Mouse (Mus musculus) forebrain, embryonic 14.5 days (tissue): ENCODE data around the gene Nat14. TPM values are rescaled to one million over a fixed set of nuclear protein-coding genes. Genes with fewer than 3 reads are reported as not detected.

Source experiments
- ATAC-seq: fragments of 200-750 bp; cut with Nextera tagmentation; 2 replicates; pipeline ENCODE4 v1.8.0; 2017; ENCODE audit warnings: mild to moderate bottlenecking, moderate library complexity
- DNase-seq: peaks from one replicate; pipeline ENCODE4 v3.0.0-alpha.2; 2015; ENCODE audit warnings: low spot score
- H3K27ac ChIP-seq: fragments of 300-500 bp; sonication (generic); 2 replicates; pipeline ENCODE4 v1.5.1; 2014; ENCODE audit warnings: low read depth, mild to moderate bottlenecking, control low read depth, low read length, moderate library complexity
- H3K27me3 ChIP-seq: fragments of 300-500 bp; sonication (generic); replicated peaks from 2 replicates; pipeline ENCODE4 v1.6.1; 2014; ENCODE audit warnings: low read length, control low read depth, mixed read lengths; ENCODE audit not compliant: control insufficient read depth, insufficient read depth
- H3K36me3 ChIP-seq: fragments of 300-500 bp; sonication (generic); 2 replicates; pipeline ENCODE4 v1.6.1; 2014; ENCODE audit warnings: low read length, control low read depth; ENCODE audit not compliant: control insufficient read depth, insufficient read depth
- H3K4me1 ChIP-seq: fragments of 300-500 bp; sonication (generic); 2 replicates; pipeline ENCODE4 v1.6.1; 2014; ENCODE audit warnings: antibody characterized with exemption, low read length, control low read depth; ENCODE audit not compliant: control insufficient read depth, insufficient read depth
- H3K4me2 ChIP-seq: fragments of 300-500 bp; sonication (generic); 2 replicates; pipeline ENCODE4 v1.6.1; 2014; ENCODE audit warnings: mild to moderate bottlenecking, control low read depth, low read length
- H3K4me3 ChIP-seq: fragments of 300-500 bp; sonication (generic); 2 replicates; pipeline ENCODE4 v1.5.1; 2014; ENCODE audit warnings: low read depth, low read length, control low read depth
- H3K9ac ChIP-seq: fragments of 300-500 bp; sonication (generic); 2 replicates; pipeline ENCODE4 v1.6.1; 2014; ENCODE audit warnings: mild to moderate bottlenecking, low read length, control low read depth, moderate library complexity
- H3K9me3 ChIP-seq: fragments of 300-500 bp; sonication (generic); replicated peaks from 2 replicates; pipeline ENCODE4 v1.6.1; 2016; ENCODE audit warnings: low read length, control low read depth, mixed read lengths; ENCODE audit not compliant: control insufficient read depth
- WGBS: fragments of 180-500 bp; shearing (Covaris S2); extraction: QIAGEN DNeasy Blood & Tissue Kit; methylation state at CpG from one replicate; pipeline ENCODE4 v1.1.7; 2014; 5-methylcytosine and 5-hydroxymethylcytosine counted together
- polyA plus RNA-seq: library from polyadenylated mRNA; unstranded; fragments of >200 nt; fragmentation: Nextera tagmentation; extraction: Ambion mirVana; gene quantifications from 2 replicates; pipeline ENCODE4 v1.2.1, GENCODE M21; 2014

The Nat14 gene
- polyA plus RNA-seq, 1 experiment from 2014 or later = 9.8 TPM

GRCm38 (mm10) chr7:4933103-4933502, 11.3 kb downstream of the Nat14 start:
- no peaks in the 10 kb centered on the region for H3K4me1 ChIP-seq
- H3K27ac ChIP-seq = no peak overlapping the region
- H3K27me3 ChIP-seq = no peaks in the 10 kb centered on the region
- H3K4me2 ChIP-seq = no peak overlapping the region
- 84% methylated on average over 12 of the region's 12 CpGs for WGBS
- no peaks in the 10 kb centered on the region for H3K36me3 ChIP-seq
- H3K4me3 ChIP-seq = no peak overlapping the region
- no peak overlapping the region for H3K9ac ChIP-seq
- no peak for DNase-seq
- no peak for ATAC-seq
- H3K9me3 ChIP-seq = peaks cover 3% of the 10 kb centered on the region; the same call in 1 of the 2 replicates

GRCm38 (mm10) chr7:4934160-4934914, 12.5 kb downstream of the Nat14 start:
- Histone ChIP-seq H3K27me3 (no peaks in the 10 kb centered on the region), H3K9me3 (peaks cover 3% of the 10 kb centered on the region; the same call in 1 of the 2 replicates), H3K27ac (no peak overlapping the region), H3K4me3 (no peak overlapping the region), H3K9ac (no peak overlapping the region), H3K36me3 (no peaks in the 10 kb centered on the region), H3K4me2 (no peak overlapping the region), H3K4me1 (no peaks in the 10 kb centered on the region)
- 81% methylated on average over 4 of the region's 4 CpGs for WGBS
- DNase-seq (no peak), ATAC-seq (no peak)

- no peak overlapping the region for H3K4me3 ChIP-seq
- H3K27me3 ChIP-seq = no peaks in the 10 kb centered on the region
- ATAC-seq (no peak), DNase-seq (no peak)
- no peaks in the 10 kb centered on the region for H3K4me1 ChIP-seq
- no peak overlapping the region for H3K9ac ChIP-seq
- no peaks in the 10 kb centered on the region for H3K36me3 ChIP-seq
- H3K9me3 ChIP-seq = peaks cover 3% of the 10 kb centered on the region; the same call in 1 of the 2 replicates
- H3K4me2 ChIP-seq = no peak overlapping the region
- 88% methylated on average over 10 of the region's 10 CpGs for WGBS
- no peak overlapping the region for H3K27ac ChIP-seq
Measured at GRCm38 (mm10) chr7:4936832-4937231, 15.0 kb downstream of the Nat14 start.

DNA sequence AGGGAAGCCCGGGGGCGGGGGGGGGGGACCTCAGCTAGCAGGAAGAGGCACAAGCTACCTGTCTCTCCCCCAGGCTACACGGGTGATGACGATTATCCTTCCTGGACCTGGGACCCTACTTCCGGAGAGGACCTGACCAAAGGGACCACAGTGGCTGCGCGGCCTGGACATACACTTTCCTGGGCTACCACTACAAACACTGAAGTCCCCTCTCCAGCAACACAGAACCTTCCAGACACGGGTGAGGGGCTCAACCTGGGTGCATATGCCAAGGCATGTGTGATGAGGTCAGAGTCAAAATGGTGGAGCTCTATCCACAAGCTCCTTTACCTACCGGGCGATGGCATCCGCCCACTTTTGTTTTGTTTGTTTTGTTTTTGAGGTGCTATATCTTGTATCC, 15.6 kb downstream of the Nat14 start:
- H3K9ac ChIP-seq = no peak overlapping the region
- H3K36me3 ChIP-seq = no peaks in the 10 kb centered on the region
- no peaks in the 10 kb centered on the region for H3K4me1 ChIP-seq
- peaks cover 3% of the 10 kb centered on the region; the same call in 1 of the 2 replicates for H3K9me3 ChIP-seq
- no peak overlapping the region for H3K4me2 ChIP-seq
- H3K4me3 ChIP-seq = no peak overlapping the region
- DNase-seq (no peak), ATAC-seq (no peak)
- WGBS = 88% methylated on average over 10 of the region's 11 CpGs
- H3K27ac ChIP-seq = no peak overlapping the region
- H3K27me3 ChIP-seq = no peaks in the 10 kb centered on the region

GRCm38 (mm10) chr7:4938456-4938855, 16.6 kb downstream of the Nat14 start:
- Histone ChIP-seq H3K9ac (no peak overlapping the region), H3K4me1 (no peaks in the 10 kb centered on the region), H3K36me3 (no peaks in the 10 kb centered on the region), H3K4me3 (no peak overlapping the region), H3K9me3 (peaks cover 3% of the 10 kb centered on the region; the same call in 1 of the 2 replicates), H3K27me3 (no peaks in the 10 kb centered on the region), H3K27ac (no peak overlapping the region), H3K4me2 (no peak overlapping the region)
- DNase-seq = peak; percentile 63
- WGBS = 26% methylated on average over 2 of the region's 2 CpGs
- 0 out of 2 replicates have a peak, but pooled peaks have one; percentile 49 for ATAC-seq

GRCm38 (mm10) chr7:4940068-4940479, 18.2 kb downstream of the Nat14 start:
- H3K4me3 ChIP-seq = no peak overlapping the region
- no peak overlapping the region for H3K4me2 ChIP-seq
- no peak overlapping the region for H3K27ac ChIP-seq
- WGBS = 15% methylated on average over 9 of the region's 9 CpGs
- H3K36me3 ChIP-seq = no peaks in the 10 kb centered on the region
- DNase-seq (peak; percentile 85), ATAC-seq (peak; percentile 65)
- no peaks in the 10 kb centered on the region for H3K9me3 ChIP-seq
- H3K9ac ChIP-seq = no peak overlapping the region
- H3K4me1 ChIP-seq = no peaks in the 10 kb centered on the region
- no peaks in the 10 kb centered on the region for H3K27me3 ChIP-seq

- 62% methylated on average over 5 of the region's 5 CpGs for WGBS
- Histone ChIP-seq H3K4me3 (no peak overlapping the region), H3K27me3 (no peaks in the 10 kb centered on the region), H3K4me1 (no peaks in the 10 kb centered on the region), H3K9me3 (no peaks in the 10 kb centered on the region), H3K4me2 (no peak overlapping the region), H3K9ac (no peak overlapping the region), H3K36me3 (no peaks in the 10 kb centered on the region), H3K27ac (no peak overlapping the region)
- DNase-seq = no peak
- no peak for ATAC-seq
Measured at GRCm38 (mm10) chr7:4942673-4943072, 20.8 kb downstream of the Nat14 start.

DNA sequence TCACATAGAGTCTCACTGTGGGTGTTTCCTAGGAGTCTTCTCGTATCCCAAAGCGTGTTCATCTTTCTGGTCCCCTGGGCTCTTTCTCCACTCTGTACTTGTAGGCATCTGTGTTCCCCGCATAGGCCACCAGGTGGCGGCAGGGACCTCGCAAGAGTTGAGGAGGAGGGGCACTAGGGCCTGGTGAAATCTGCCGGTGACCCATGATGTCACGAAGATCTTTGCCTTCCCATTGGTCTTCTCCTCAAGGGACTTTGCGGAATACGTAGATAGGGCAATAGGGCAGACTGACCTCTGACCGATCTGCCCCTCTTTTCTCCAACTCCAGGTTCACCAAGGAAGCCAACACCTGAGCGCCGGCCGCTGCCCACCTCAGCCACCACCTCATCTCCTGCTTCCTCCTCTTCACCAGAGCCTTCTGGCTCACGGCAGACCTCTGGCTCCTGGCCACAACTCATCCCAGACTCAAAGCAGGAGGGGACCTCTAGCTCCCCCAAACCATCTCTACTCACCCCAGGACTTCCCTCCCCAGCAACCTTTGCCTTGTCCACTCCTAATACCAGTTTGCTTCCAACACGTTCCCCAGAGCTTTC, 21.5 kb downstream of the Nat14 start:
- peak; percentile 69 for ATAC-seq
- H3K27me3 ChIP-seq = no peaks in the 10 kb centered on the region
- no peak overlapping the region for H3K27ac ChIP-seq
- H3K9ac ChIP-seq = no peak overlapping the region
- no peaks in the 10 kb centered on the region for H3K9me3 ChIP-seq
- no peaks in the 10 kb centered on the region for H3K4me1 ChIP-seq
- peak overlapping the region; percentile 28 for H3K4me2 ChIP-seq
- peak overlapping the region; percentile 8; the same call in 1 of the 2 replicates for H3K4me3 ChIP-seq
- DNase-seq = peak; percentile 89
- no peaks in the 10 kb centered on the region for H3K36me3 ChIP-seq
- WGBS = 22% methylated on average over 15 of the region's 15 CpGs

- 67% methylated on average over 2 of the region's 2 CpGs for WGBS
- no peaks in the 10 kb centered on the region for H3K27me3 ChIP-seq
- no peaks in the 10 kb centered on the region for H3K36me3 ChIP-seq
- no peak for DNase-seq
- H3K4me3 ChIP-seq = no peak overlapping the region
- ATAC-seq = no peak
- H3K27ac ChIP-seq = no peak overlapping the region
- H3K9me3 ChIP-seq = no peaks in the 10 kb centered on the region
- no peak overlapping the region for H3K4me2 ChIP-seq
- H3K9ac ChIP-seq = no peak overlapping the region
- H3K4me1 ChIP-seq = no peaks in the 10 kb centered on the region
Measured at GRCm38 (mm10) chr7:4947855-4948254, 26.0 kb downstream of the Nat14 start.
